Mouse (Mus musculus) cerebellum, postnatal 4 days (tissue): Measurements from ENCODE around the gene Uqcrc1.

Experiments
- DNase-seq, 2 experiments: peaks; one replicate each; pipeline ENCODE4 v3.0.0; 2022; ENCODE audit warnings: low spot score in 2 of 2, mixed read lengths in 1 of 2

Uqcrc1 gene

DNA sequence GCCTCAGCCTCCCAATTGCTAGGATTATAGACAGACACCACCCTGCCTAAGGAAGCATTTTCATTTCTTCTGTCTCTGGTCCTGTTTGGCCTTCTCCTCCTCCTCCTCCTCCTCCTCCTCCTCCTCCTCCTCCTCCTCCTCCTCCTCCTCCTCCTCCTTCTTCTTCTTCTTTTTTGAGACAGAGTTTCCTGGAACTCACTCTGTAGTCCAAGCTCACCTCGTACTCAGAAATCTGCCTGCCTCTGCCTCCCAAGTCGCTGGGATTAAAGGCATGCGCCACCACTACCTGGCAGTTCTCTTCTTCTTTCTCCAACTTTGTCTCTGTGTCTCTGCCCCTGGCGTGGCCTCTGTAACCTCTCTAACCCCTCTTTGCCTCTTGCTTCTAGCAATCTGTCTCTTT is 49.3 kb downstream of the Uqcrc1 start, which contains the start of gene Ucn2:
Ucn2 (plus strand) TSS at position 301 of the 400 bp plus-strand sequence.
- no peak for DNase-seq

GRCm38 (mm10) chr9:108987704-108988350 is 51.4 kb downstream of the Uqcrc1 start:
- peak in 1 of 2 experiments; percentile 27 for DNase-seq

DNA sequence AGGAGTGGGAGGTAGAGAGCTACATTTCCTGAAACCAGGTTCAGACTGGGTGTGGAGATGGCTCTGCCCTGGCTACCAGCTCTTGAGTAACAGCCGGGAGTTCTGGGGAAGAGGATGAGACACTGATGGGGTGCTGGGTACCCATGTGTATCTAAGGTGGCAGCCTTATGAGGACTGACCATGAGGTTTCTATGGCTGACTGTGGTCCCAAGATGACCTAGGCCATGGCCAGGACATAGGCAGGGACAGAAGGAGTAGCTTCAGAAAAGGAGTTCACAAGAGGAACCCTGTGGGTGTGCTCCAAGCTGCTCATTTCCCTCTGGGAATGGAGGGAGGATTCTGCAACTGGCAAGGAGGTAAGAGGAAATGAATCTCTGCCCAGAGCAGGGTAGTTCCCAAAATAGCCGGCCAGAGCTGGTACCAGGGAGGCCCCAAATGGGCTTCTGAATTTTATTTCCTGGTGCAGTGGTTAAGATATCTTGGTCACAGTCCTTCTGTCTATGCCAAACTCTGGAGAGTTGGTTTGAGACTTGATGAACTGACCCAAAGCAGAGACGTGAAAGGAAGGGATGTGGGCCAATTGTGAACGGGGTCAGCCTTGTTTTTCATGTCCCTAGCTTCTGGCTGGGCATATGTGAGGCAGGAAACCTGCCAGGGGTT is 53.5 kb downstream of the Uqcrc1 start:
- no peak for DNase-seq

DNA sequence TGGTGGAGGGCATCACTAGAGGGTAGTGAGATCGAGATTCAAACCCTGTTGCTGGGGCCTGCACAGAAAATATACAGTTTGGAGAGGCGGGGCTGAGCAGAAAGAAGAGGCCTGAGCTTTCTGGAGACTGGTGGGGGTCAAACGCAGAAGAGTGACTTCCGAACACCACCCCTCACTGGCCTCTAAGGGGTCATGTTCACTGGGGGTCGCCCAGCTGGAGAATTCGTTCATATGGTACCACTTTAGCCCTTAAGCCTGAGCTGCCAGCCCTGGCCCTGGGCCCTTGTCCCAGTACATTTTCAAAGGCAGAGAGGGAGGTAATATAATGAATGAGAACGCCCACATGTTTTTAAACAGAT is 54.0 kb downstream of the Uqcrc1 start:
- no peak for DNase-seq

GRCm38 (mm10) chr9:108991428-108992084 is 55.1 kb downstream of the Uqcrc1 start, which contains the start of gene Pfkfb4:
Pfkfb4 (plus strand) TSS chr9:108991778.
- peak; percentile 63 to 85 for DNase-seq

DNA sequence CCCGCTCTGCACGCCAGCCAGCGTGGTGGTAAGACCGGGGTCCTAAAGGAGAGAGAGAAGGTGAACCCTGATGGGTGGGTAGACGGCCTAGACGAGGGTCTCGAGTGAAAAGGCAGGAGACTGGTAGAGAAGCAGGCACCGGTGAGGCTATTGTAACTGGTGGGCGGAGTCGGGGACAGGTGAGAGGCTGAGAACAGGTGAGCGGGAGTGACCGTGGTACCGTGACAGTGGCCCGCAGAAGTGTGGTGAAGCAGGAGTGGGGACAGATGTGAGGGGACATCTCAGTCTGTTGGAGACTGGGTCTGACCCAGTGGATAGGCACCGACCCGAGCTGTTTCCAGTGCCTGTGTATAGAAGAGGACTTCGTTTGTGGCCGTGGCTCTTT is 55.6 kb downstream of the Uqcrc1 start:
- no peak for DNase-seq

GRCm38 (mm10) chr9:108992620-108993361 is 56.4 kb downstream of the Uqcrc1 start:
- DNase-seq = no peak

DNA sequence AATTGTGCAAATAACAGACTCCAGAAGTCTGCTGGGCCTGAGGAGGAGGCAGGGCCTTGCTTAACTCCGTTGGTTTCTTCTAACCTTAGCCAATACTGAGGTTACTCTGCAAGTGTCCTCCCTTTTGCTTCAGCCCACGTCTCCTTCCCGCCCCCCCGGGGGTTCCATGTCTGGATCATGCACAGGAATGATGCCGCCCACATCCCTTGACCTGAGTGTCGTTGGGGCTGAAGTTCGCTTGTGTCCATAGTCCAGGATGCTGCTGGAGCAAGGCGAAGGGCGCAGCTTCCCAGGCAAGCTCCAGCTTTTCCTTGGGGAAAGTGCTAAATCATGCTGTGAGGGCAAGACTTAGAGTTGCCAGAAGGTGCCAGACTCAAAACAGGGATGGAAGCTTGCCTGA is 60.0 kb downstream of the Uqcrc1 start:
- no peak for DNase-seq

GRCm38 (mm10) chr9:108998287-108999166 is 62.1 kb downstream of the Uqcrc1 start:
- no peak for DNase-seq

DNA sequence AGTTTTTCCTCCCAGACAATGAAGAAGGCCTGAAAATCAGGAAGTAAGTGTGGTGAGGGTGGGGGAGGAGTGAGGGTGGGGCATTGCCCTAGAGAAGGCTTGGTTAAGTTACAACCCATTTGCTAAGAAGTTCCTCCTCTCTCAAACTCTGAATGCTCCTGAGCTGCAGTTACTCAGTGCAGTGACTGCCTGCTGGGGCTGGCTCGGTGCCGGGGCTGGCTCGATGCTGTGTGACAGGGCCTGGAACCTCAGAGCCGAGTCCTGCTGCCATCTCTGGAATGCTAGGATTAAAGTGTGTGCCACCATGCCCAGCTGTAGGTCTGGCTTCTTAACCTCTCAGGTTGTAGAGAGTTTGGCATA is 62.7 kb downstream of the Uqcrc1 start:
- DNase-seq = peak in 1 of 2 experiments; percentile 28
